Mouse (Mus musculus) hindbrain, embryonic 10.5 days (tissue): ENCODE data around the gene Gm3252. TPM values are rescaled to one million over a fixed set of nuclear protein-coding genes. Genes with fewer than 3 reads are reported as not detected.
"Not testable (repeated sequence)": the region's sequence is repeated elsewhere in the genome, so short reads cannot be mapped to it uniquely, and the experiment has no call there.

Experiments used
- DNase-seq: peaks from one replicate; pipeline ENCODE4 v3.0.0-alpha.2; 2017; ENCODE audit warnings: low spot score
- H3K27ac ChIP-seq: fragments of 300-500 bp; sonication (generic); 2 replicates; pipeline ENCODE4 v1.5.1; 2016; ENCODE audit warnings: mild to moderate bottlenecking, moderate library complexity
- H3K27me3 ChIP-seq: fragments of 300-500 bp; sonication (generic); 2 replicates; pipeline ENCODE4 v1.6.1; 2016; ENCODE audit warnings: mild to moderate bottlenecking; ENCODE audit not compliant: poor library complexity, insufficient read depth, severe bottlenecking
- H3K36me3 ChIP-seq: fragments of 300-500 bp; sonication (generic); 2 replicates; pipeline ENCODE4 v1.6.1; 2016; ENCODE audit warnings: mild to moderate bottlenecking, moderate library complexity
- H3K4me1 ChIP-seq: fragments of 300-500 bp; sonication (generic); replicated peaks from 2 replicates; pipeline ENCODE4 v1.6.1; 2016; ENCODE audit warnings: mild to moderate bottlenecking
- H3K4me3 ChIP-seq: fragments of 300-500 bp; sonication (generic); 2 replicates; pipeline ENCODE4 v1.5.1; 2016; ENCODE audit warnings: mild to moderate bottlenecking, moderate library complexity
- H3K9me3 ChIP-seq: fragments of 300-500 bp; sonication (generic); 2 replicates; pipeline ENCODE4 v1.6.1; 2016; ENCODE audit warnings: mild to moderate bottlenecking, moderate library complexity
- WGBS: fragments of 180-500 bp; shearing (Covaris S2); methylation state at CpG from one replicate; pipeline ENCODE4 v1.1.7; 2016; 5-methylcytosine and 5-hydroxymethylcytosine counted together
- polyA plus RNA-seq: library from polyadenylated mRNA; unstranded; fragments of >200 nt; fragmentation: Nextera tagmentation; extraction: Ambion mirVana; gene quantifications from 2 replicates; pipeline ENCODE4 v1.2.1, GENCODE M21; 2016

Gm3252 gene
- 0.13 and 0.40 TPM in 2 replicates for polyA plus RNA-seq

- not testable (repeated sequence) for H3K27me3 ChIP-seq, H3K27ac ChIP-seq, H3K9me3 ChIP-seq, H3K4me1 ChIP-seq, H3K36me3 ChIP-seq
- under 1% methylated on average over 18 of the region's 47 CpGs for WGBS
- H3K4me3 ChIP-seq: peak within 1 kb of the TSS; percentile 43
- DNase-seq: peak; percentile 2
These were observed at the start of gene Gm3252 for GRCm38 (mm10) chr14:4726038-4726880. Gm3252 (plus strand) TSS chr14:4726775.

GRCm38 (mm10) chr14:4708938-4709337 lies 17.6 kb upstream of the Gm3252 start, which contains the start of gene Gm7876:
Gm7876 (plus strand) TSS chr14:4709238.
- WGBS: 85% methylated on average over 1 of the region's 2 CpGs
- not testable (repeated sequence) for DNase-seq, H3K27ac ChIP-seq

GRCm38 (mm10) chr14:4776037-4776436 lies 49.5 kb downstream of the Gm3252 start, which contains the start of gene Gm9602:
Gm9602 (plus strand) TSS chr14:4776337.
- not testable (repeated sequence) for H3K4me3 ChIP-seq, H3K27ac ChIP-seq, H3K4me1 ChIP-seq, DNase-seq, H3K36me3 ChIP-seq, H3K9me3 ChIP-seq, H3K27me3 ChIP-seq
- WGBS: 69% methylated on average over 1 of the region's 2 CpGs

More at GRCm38 (mm10) chr14:4708938-4709337, 17.6 kb upstream of the Gm3252 start, which contains the start of gene Gm7876:
- H3K4me1 ChIP-seq, H3K9me3 ChIP-seq, H3K27me3 ChIP-seq, H3K36me3 ChIP-seq, H3K4me3 ChIP-seq: not testable (repeated sequence)

Other genes with a start within 250 kb of the Gm3252 start
- gene Gm3182, start 245.0 kb upstream of the Gm3252 start, polyA plus RNA-seq: not detected in 2 replicates
- gene Gm3047, start 171.4 kb upstream of the Gm3252 start, polyA plus RNA-seq: not detected in 2 replicates
- gene Gm8159, start 94.4 kb upstream of the Gm3252 start, polyA plus RNA-seq: not detected in 2 replicates
- not detected in 2 replicates for gene Gm3239, start 62.6 kb upstream of the Gm3252 start, polyA plus RNA-seq
- gene Gm7876, start 17.5 kb upstream of the Gm3252 start, polyA plus RNA-seq: not detected in 2 replicates
- not detected in 2 replicates for gene Gm9602, start 49.6 kb downstream of the Gm3252 start, polyA plus RNA-seq
- gene Gm3269, start 111.3 kb downstream of the Gm3252 start, polyA plus RNA-seq: not detected in 2 replicates
- 0.24 and 0.60 TPM in 2 replicates for gene Gm3264, start 128.8 kb downstream of the Gm3252 start, polyA plus RNA-seq
- gene Gm3278, start 165.6 kb downstream of the Gm3252 start, polyA plus RNA-seq: not detected in 2 replicates